Mouse (Mus musculus) lung, postnatal 14 days (tissue): ENCODE measurements around the gene Entpd5.
A peak's percentile ranks its signal among the peaks of the same experiment; 100 is the strongest.
"Not testable (repeated sequence)": the region's sequence is repeated elsewhere in the genome, so short reads cannot be mapped to it uniquely, and the experiment has no call there.

Experiments
- DNase-seq: peaks from one replicate; pipeline ENCODE4 v3.0.0; 2021

Entpd5 gene

GRCm38 (mm10) chr12:84398629-84399028 lies 10.2 kb downstream of the Entpd5 start:
- DNase-seq = no peak

DNA sequence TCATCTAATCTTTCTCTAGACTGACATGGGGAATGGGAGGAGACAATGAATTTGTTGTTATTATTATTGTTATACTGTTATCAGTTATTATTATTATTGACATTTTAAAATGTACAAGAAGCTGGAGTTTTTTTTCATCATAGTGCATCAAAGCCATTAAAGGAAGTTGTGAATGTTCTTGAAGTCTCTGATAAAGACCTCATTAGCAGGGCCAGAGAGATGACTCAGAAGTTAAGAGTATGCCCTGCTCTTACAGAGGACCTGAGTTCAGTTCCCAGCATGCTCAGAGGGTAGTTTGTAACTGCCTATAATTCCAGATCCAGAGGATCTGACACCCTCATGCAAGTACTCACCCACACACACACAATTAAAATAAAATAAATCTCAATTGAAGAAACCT lies 11.1 kb downstream of the Entpd5 start:
- DNase-seq = no peak

- DNase-seq = no peak
Observed at GRCm38 (mm10) chr12:84396947-84397679, 11.7 kb downstream of the Entpd5 start.

- DNase-seq = no peak
Observed at GRCm38 (mm10) chr12:84393847-84394246, 15.0 kb downstream of the Entpd5 start.

GRCm38 (mm10) chr12:84392681-84393080 lies 16.1 kb downstream of the Entpd5 start:
- no peak for DNase-seq

DNA sequence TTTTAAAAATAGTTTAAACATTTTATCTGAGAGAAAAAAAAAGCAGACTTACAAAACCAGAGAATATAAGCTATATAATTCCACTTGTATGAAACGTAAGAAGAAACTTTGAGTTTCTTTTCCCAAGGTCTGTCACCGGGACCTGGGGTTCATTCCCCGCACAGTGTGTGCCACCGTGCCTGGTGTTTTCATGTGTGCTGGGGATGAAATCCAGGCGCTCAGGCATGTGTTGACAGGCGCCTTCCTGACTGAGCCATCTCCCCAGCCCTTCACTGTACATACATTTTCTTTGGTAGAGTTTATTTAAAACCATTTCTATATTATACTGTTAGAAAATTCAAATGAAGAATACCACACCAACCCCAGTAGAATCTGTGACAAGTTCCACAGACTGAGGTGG lies 18.5 kb downstream of the Entpd5 start:
- no peak for DNase-seq

DNA sequence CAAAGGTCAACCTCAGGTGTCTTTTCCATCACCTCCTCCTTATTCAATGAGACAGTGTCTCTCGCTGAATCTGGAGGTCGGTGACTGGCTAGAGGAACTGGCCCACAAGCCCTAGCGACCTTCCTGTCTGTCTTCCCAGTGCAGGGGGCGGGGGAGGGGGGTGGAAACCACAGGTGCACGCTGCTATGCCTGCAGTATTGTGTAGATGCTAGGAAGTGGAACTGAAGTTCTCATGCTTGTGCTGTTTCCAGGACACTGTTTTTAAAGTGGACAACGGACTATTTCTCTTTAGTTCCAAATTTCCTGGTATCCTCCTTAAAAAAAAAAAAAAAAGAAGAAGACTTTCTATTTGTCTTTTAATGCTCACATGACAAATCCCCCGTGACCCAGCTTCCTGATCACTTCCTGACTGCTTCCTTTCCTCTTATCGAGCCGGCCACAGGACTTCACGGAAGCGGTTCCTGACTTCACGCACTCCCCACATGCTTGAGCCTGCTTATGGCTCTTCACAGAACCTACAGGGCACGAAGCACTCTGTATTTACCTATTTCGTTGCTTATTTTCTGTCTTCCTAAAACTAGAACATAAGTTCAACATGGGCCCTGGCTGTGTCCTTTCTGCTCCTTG lies 19.9 kb downstream of the Entpd5 start:
- no peak for DNase-seq

GRCm38 (mm10) chr12:84388097-84388496 lies 20.7 kb downstream of the Entpd5 start:
- DNase-seq = no peak

- no peak for DNase-seq
Observed at GRCm38 (mm10) chr12:84385408-84385807, 23.4 kb downstream of the Entpd5 start.

DNA sequence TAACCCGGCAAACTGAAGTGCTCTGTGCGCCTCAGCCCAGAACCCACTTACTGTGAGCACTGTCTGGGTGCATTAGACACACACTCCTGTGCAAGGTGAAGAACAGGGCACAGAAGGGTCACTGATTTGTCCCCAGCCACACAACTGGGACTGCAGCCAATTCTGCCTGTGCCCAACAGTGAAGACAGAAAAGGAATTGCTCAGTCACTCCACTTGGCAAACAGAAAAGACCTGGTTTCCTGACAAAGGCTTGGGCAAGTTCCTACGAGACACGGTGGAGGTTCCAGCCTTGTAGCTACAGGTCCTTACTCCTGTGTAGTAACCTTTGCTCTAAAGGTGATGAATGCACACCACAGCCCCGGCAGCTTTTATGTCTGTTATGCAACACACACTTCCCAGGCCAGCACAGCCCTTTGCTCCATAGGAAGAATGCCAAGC lies 24.2 kb downstream of the Entpd5 start:
- DNase-seq = peak; percentile 42

DNA sequence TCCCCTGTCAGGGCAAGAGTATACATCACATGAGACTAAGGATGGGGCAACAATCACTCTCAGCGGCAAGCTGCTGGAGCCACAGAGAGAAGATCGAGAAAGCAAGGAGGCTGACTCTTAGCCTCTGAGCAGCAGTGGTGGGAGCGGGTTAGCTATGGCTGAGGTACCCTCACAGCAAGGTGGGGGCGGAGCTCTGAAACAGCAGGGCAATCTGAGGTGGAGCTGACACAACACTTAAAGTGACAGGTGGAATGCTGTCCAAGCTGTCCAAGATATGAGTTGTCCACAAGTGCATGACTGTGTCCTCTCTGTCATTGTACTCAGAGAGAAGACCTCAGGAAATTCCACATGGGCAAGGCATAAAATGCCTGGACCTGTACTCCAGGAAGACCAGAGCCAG lies 26.5 kb downstream of the Entpd5 start:
- DNase-seq = no peak

DNA sequence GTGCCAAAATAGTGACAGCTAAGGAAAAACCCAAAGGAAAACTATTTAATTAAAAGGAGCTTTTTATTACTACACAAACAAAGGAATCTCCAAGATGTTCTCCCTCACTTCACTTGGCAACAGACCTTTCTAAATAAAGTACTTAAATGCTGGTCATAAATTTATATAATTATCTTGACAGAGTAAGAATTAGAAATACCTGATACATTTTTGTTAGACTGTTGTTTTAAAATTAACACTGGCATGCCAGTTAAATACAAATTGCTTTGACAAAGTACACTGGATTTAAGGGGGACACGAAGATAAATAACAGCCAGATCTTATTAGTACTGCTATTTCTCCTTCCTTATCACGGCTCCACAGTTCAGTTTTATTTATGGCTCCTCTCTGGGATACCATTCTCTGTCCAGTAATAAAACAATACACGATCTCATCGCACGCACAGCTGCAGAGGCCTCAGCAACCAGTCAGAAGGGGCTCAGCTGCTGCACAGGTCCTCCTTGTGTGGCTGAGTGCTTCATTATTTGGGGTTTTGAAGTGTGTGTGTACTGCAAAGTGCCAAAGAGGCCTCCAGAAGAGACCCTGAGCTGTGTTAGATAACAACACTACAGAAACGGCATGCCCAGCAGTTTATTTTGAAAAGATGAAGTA lies 34.9 kb downstream of the Entpd5 start:
- DNase-seq = no peak

DNA sequence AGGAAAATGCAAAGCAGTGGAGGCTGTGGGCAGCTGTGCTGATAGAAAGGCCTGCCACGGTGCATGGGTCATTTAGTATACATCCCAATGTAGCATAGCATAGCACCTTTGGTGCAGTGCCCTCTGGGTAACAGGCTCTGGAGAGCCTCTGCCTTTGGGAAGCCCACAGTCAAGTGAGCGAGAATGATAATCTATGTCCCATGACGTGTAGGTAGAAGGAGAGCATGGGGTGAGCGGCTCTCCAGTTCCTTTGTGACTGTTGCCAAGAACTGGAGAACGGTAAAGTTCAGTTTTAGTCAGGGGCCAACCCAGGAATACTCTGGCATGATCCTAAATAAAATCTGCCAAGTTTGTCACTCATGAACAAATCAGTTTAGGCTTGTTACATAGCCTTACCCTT lies 37.2 kb downstream of the Entpd5 start:
- no peak for DNase-seq

DNA sequence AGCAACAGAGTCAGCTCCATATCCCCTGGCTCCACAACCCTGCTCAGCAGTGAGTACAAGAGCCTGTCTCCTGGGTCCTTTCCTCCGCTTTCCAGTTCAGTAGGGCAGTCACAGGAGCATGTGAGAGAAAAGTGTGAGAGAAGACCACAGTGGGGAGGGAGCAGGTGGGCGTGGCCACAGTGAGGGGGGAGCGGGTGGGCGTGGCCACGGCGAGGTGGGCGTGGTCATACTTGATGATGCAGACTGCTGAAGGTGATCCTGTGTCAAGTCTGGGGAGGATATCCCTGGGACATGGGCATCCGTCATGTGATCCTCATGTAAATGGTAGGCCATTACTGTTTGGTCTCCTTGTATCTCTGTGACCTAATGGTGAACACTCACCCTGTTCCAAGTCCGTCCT lies 41.9 kb downstream of the Entpd5 start:
- DNase-seq = no peak

DNA sequence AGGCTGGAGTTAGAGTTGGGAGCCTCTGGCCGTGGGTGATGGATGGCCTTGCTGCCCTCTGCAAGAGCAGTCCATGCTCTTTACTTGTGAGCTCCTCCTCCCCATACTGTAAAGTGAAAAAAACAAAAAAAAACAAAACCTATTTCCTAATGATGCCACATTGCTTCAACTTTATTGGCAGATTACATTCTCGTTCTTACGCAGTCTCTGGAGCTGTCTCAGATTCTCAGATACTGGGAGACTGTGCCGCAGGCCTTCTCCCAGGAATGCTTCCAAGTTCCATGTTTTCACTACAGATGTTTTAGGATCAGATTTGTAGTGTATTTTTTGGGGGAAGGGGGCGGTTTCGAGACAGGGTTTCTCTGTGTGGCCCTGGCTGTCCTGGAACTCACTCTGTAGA lies 43.7 kb downstream of the Entpd5 start:
- DNase-seq = no peak

- DNase-seq = no peak
Observed at GRCm38 (mm10) chr12:84364291-84364690, 44.5 kb downstream of the Entpd5 start.

GRCm38 (mm10) chr12:84362872-84363271 lies 46.0 kb downstream of the Entpd5 start:
- DNase-seq = no peak

- peak; percentile 93 for DNase-seq
Observed at GRCm38 (mm10) chr12:84361555-84362489, 47.0 kb downstream of the Entpd5 start, which contains the start of the genes Coq6 and Fam161b. TSS of gene Coq6 (plus strand) at chr12:84361657. TSS of gene Fam161b (minus strand) at chr12:84361833.

GRCm38 (mm10) chr12:84358699-84359098 lies 50.1 kb downstream of the Entpd5 start:
- DNase-seq = not testable (repeated sequence)

DNA sequence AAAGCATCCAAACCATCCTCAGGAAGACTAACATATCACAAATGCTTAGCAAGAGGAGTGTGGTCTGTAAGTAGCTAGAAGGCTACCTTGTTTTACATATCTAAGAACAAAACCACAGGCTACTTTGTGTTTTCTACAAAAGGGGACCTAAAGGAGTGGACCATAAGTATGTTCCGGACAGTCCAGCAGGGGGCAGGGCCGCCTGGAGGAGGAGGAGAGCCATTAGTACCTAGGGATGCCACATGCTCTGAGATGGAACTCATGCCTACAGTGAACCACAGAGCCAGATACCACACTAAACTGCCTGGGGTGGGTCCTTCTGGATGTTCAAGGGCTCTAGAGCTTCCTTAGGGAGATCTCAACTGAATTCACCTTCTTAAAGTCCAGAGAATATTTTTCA lies 61.6 kb downstream of the Entpd5 start:
- peak; percentile 44 for DNase-seq

GRCm38 (mm10) chr12:84336963-84337625 lies 71.7 kb downstream of the Entpd5 start:
- no peak for DNase-seq

DNA sequence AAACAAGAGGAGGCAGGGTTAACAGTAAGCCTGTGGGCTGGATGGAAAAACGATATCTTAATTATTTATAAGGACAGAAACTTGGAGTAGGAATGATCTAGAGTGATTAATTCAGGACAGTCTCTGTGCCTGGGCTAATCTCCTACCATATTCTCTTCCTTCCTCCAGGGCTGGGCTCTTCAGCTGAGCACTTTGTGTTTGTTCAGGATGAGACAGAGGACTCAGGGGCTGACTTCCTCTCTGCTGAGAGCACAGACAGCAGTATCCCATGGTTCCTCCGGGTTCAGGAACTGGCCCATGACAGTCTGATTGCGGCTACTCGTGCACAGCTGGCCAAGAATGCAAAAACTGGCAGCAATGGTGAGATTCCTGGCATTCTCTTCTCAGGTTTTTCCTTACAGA lies 81.7 kb downstream of the Entpd5 start:
- peak; percentile 17 for DNase-seq
